Mouse (Mus musculus): ENCODE measurements around the gene Gm15127.
"Not testable (repeated sequence)": the region's sequence is repeated elsewhere in the genome, so short reads cannot be mapped to it uniquely, and the experiment has no call there.

GRCm38 (mm10) chrX:148663298-148663697 lies at the start of gene Gm15127:
- TF ChIP-seq ZNF384 (IDR thresholded peaks at IDR 0.05; ENCODE audit: low read depth, low read length); CHD2 (IDR thresholded peaks at IDR 0.05; ENCODE audit: low read depth, low read length); HCFC1 (IDR thresholded peaks at IDR 0.05; ENCODE audit: borderline replicate concordance, insufficient read depth, low read length); MAFK (IDR thresholded peaks at IDR 0.05; ENCODE audit: insufficient read depth, low read depth, low read length); ZC3H11A (IDR thresholded peaks at IDR 0.05; ENCODE audit: borderline replicate concordance, low read depth, low read length): not testable (repeated sequence)
